Mouse (Mus musculus): Measurements from ENCODE around the gene Taar4. TPM values are rescaled to one million over a fixed set of nuclear protein-coding genes. Genes with fewer than 3 reads are reported as not detected.
A peak's percentile ranks its signal among the peaks of the same experiment; 100 is the strongest.

Taar4 gene
- total RNA-seq (2021), result not detected
- long read RNA-seq, experiment 1, result 0 reads
- long read RNA-seq, experiment 2, result 0 reads

DNA sequence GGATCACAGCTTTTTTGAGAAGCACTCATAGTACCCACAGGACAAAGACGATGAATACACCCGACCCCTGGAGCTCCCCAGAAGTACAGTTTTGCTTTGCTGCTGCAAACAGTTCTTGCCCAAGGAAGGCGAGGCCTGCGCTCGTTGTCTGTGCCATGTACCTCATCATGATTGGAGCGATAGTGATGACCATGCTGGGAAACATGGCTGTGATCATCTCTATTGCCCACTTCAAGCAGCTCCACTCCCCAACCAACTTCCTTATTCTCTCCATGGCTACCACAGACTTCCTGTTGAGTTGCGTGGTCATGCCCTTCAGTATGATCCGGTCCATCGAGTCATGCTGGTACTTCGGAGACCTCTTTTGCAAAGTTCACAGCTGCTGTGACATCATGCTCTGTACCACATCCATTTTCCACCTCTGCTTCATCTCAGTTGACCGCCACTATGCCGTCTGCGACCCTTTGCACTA, at the start of gene Taar4:
Gene Taar4 (plus strand): TSS at position 51 of the 472 bp plus-strand sequence.
- intact Hi-C loops (cut with DNase I), result no loop called here
- DNase-seq, result no peak

DNA sequence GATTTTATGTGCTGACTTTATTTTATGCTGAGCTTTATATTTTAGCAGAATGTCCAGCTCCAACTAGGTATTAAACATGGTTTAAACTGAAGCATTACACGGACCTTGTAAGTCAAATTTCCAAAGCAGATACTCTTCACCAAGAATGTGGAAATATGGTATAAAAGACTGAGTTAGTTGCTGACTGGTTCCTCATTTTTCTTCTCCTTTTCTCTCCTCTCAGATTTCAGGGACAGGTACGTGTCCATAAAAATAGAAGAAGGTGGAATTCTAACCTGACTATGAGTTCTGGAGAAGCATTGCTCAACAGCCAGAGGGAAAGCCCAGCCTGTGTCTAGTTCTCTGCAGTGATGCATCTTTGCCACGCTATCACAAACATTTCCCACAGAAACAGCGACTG, 40.2 kb upstream of the Taar4 start, which contains the start of gene Taar1:
Gene Taar1 (plus strand): TSS at position 301 of the 400 bp plus-strand sequence.
- no peak for DNase-seq
- intact Hi-C loops (cut with DNase I), result no loop called here

DNA sequence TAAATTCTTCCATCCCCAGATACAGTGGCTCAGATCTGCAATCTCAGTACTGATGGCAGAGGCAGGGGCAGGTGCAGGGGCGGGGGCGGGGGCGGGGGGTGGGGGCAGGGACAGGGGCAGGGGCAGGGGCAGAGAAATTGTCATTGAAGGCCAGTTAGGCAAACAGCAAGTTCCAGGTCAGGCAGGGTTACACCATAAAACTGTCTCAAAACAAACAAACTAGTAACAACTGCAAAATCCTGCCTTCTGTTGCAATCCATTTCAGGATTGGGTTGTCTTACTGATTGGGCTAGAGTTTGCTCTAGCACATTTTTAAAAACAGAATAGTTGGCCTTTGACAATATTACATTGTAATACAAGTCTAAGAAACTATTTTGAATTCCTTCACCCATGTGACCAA, 37.8 kb upstream of the Taar4 start:
- intact Hi-C loops (cut with DNase I), result no loop called here
- no peak for DNase-seq

DNA sequence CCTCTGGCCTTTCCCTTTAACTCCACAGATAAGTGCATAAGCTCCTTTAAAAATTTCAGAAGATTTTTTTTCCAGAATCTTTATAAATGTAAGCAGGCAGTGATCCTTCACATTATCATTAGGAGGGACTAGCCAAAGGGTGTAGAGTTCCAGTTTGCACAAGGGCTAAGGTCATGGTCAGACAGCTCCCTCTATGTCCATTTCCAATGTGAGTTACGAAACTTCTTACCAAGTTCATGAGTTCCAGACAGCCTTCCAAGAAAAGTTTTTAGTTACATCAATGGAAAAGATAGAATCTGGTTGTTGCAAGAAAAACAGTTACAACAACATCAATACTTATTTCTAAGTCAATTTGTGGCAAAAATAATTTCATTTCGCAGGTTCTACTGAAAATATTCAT, 36.4 kb upstream of the Taar4 start:
- intact Hi-C loops (cut with DNase I), result no loop called here
- no peak for DNase-seq

DNA sequence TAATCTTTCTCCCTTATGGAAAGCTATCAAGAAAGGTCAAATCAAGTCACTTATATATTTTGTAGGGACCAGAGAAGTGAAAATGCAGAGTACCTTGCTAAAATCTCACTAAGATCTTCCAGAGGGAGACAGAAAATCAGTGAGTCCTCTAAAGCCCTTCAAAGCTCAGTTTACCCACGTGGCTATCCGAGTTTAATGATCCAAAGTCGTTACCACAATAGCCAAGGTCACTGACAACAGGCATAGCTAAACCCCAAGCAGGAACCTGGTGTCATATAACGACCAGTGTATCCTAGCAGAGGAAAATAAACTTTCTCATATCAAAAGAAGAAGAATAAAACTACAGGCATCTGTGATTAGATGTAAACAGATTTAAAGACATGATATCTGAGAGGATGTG, 22.7 kb upstream of the Taar4 start:
- intact Hi-C loops (cut with DNase I), result no loop called here
- DNase-seq, result no peak

DNA sequence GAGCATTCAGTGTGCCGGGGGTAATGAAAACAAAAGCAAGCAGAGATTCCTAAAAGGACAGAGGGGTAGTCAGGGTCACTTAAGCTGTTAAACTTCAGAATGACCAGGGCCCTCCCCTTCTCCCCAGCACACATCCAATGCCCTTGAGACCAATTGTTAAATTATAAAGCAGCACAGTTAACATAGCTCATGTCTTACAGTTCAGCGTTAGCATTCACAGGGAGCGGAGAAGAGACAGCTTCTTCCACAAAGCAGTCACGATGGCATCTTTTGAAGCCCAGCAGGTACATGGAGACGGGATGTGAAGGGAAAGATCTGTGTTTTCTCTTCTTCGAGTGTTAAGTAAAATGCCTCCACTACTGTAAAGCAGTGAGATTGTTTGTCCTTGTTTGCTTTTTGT, 22.0 kb upstream of the Taar4 start, which contains the start of gene Taar2:
Gene Taar2 (plus strand): TSS at position 261 of the 400 bp plus-strand sequence.
- DNase-seq, result no peak
- intact Hi-C loops (cut with DNase I), result no loop called here

DNA sequence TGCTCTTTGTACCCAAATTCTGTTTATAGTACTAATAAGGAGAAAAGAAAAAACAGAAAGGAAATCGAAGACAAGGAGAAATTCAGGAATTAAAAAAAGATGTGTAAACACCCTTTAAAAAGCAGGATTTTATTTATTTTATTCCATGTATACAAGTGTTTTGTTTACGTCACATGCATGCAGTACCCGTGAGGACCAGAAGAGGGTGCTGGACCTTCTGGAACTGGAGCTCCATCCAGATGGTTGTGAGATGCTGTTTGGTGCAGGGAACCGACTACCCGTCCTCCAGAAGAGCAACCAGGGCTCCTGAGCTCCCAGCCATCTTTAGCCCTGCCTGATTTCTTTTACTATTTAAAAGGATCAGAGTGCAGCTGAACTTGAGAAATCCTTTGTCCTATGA, 17.8 kb upstream of the Taar4 start:
- intact Hi-C loops (cut with DNase I), result no loop called here

DNA sequence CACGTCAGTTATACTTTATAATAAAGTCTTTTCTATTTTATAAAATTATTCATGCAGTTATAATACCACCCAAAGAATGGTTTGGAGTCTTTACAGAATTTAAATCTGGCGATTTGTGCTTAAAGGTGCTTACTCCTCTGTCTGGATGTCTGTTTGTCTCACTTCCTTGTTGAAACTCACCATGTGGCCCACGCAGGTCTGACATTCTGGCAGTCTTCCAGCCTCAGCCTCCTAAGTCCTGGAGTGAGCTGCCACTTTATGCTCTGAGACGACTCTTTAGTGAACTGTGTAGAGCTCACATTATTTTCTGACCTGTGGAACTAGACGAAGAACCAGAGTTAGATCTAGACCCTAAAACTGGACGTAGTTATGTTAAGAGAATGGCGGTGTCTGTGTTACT, 12.3 kb upstream of the Taar4 start:
- no peak for DNase-seq
- intact Hi-C loops (cut with DNase I), result no loop called here

More for the DNA sequence above, 17.8 kb upstream of the Taar4 start:
- no peak for DNase-seq

DNA sequence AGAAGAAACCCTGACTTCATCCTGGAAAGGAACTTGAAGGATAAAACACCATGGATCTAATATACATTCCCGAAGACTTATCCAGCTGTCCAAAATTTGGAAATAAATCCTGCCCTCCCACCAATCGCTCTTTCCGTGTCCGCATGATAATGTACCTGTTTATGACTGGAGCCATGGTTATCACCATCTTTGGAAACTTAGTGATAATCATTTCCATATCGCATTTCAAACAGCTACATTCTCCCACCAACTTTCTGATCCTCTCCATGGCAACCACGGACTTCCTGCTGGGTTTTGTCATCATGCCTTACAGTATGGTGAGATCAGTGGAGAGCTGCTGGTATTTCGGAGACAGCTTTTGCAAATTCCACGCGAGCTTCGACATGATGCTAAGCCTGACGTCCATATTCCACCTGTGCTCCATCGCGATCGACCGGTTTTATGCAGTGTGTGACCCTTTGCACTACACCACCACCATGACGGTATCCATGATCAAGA, 10.7 kb upstream of the Taar4 start, which contains the start of gene Taar3:
Gene Taar3 (plus strand): TSS at position 51 of the 498 bp plus-strand sequence.
- intact Hi-C loops (cut with DNase I), result no loop called here
- DNase-seq, result no peak

DNA sequence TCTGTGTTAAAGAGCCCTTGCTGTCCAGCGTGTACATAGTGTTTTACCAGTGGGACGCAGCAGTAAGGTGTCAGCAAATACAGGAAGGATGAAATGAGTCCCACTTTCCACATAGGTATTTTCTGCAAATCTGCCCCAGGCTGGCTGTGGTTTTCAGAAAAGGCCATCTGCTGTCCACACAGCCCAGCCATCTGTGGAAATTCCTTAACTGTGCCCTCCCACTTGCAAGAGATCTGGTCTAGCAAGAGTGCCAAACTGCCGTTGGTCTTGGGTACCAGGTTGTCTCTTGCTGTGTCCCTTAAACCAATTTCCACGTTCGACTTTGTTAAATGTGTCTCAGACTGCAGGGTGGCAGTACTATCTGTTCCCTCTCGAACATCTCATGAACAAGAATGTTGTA, 8.6 kb upstream of the Taar4 start:
- intact Hi-C loops (cut with DNase I), result no loop called here
- no peak for DNase-seq

DNA sequence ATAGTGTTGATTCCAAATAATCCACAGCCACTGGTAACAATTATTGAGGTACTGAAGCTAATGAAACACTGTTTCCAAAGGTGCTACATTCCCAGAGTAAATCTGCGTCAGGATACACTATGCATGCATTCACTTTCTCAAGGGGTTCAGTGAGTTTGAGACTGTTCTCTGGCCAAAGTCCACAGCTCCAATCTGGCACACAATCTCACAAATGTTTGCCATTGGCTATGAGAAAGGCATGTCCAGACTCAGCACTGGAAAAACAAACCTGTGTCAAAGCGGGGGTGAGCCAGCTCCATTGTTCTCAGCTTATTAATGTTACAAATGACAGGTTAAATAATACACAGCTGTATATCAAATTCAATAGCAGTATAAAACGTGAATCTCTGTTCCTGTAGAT, 1.2 kb upstream of the Taar4 start:
- no peak for DNase-seq
- intact Hi-C loops (cut with DNase I), result no loop called here

DNA sequence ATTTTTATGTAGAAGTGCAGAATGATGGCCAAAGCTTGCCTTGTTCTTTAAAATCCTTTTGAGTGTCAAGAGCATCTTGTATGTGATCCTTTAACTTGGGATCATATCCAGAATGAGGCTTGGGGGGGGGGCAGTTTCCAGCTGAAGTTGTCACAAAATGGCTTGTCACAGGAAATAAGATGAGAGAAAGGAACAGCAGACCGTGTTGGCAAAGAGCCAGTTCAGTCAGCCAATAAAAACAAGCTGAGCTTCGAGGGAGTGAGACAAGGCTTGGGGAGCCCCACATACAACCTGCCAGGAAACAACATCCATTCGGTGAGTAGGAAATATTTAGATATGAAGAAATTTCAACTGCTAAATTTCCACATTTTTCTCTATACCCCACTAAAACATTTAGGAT, 3.1 kb downstream of the Taar4 start:
- DNase-seq, result peak in 1 of 2 experiments; percentile 18
- intact Hi-C loops (cut with DNase I), result no loop called here

DNA sequence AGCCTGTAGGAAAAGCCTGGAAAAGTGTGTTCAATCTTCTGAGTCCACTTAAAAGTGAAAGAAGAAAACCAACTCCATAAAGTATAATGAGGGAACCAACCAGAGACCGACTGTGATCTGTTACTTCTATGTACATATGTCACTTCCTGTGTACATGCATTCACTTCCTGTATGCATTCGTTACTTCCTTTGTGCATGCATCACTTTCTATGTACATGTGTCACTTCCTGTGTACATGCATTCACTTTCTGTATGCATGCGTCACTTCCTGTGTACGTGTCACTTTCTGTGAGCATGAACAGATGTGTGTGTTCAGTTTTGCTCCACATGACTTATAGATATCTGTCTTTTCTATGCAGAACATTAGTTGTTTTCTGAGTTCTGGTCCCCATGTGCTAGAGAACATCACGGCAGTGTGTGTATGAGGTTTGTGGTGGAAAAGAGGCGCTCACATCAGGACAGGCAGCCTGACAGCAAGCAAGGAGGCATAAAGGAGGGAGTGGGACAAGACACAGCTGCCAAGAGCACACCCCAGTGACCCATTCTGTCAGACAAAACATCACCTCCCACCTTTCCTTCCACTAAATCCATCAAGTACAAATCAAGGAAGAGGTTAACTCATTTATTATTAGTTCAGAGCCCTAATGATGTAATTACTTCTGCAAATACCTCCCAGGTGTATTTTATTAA, 4.8 kb downstream of the Taar4 start:
- intact Hi-C loops (cut with DNase I), result no loop called here
- no peak for DNase-seq

DNA sequence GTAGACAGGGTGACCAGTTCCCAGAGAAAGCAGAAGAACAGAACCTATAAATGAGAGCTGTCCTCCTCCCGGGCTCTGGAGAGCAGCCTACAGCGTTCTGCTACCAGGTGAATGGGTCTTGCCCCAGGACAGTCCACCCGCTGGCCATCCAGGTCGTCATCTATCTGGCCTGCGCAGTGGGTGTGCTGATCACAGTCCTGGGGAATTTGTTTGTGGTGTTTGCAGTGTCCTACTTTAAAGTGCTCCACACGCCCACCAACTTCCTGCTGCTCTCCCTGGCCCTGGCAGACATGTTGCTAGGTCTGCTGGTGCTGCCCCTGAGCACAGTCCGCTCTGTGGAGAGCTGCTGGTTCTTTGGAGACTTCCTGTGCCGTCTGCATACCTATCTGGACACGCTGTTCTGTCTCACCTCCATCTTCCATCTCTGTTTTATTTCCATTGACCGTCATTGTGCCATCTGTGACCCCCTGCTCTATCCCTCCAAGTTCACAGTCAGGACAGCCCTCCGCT, 10.4 kb downstream of the Taar4 start, which contains the start of gene Taar5:
Gene Taar5 (plus strand): TSS at position 51 of the 510 bp plus-strand sequence.
- intact Hi-C loops (cut with DNase I), result no loop called here
- no peak for DNase-seq

DNA sequence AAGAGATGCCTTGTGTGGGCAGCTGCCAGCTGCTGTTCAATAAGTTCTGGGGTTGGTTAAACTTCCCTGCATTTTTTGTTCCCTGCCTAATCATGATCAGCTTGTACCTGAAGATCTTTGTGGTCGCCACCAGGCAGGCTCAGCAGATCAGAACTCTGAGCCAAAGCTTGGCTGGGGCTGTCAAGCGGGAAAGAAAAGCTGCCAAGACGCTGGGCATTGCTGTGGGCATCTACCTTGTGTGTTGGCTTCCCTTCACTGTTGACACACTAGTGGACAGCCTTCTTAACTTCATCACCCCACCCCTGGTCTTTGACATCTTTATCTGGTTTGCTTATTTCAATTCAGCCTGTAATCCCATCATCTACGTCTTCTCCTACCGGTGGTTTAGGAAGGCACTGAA, 11.0 kb downstream of the Taar4 start:
- intact Hi-C loops (cut with DNase I), result no loop called here
- DNase-seq, result no peak

DNA sequence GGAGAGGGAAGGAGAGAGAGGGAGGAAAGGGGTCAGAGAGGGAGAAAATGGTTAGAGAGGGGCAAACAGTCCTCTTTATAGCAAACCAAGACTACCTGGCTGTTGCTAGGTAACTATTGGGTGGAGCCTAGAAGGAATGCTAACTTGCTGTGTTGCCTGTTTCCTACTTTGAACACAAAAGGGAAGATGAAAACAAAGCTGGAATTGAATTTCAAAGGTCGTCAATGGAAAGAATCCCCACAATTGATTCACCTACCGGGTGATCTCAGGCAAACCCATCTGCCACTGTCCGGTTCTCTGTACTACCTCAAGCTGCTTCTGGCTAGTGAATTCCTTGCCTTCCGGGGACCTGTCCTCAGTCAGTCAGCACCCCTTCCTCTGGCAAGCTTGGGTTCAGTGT, 17.7 kb downstream of the Taar4 start:
- intact Hi-C loops (cut with DNase I), result loop anchor here (2.0 to 5.0 kb wide), 4 partner anchors 103 to 321 kb away; no protein-coding TSS in a partner anchor
- DNase-seq, result no peak

DNA sequence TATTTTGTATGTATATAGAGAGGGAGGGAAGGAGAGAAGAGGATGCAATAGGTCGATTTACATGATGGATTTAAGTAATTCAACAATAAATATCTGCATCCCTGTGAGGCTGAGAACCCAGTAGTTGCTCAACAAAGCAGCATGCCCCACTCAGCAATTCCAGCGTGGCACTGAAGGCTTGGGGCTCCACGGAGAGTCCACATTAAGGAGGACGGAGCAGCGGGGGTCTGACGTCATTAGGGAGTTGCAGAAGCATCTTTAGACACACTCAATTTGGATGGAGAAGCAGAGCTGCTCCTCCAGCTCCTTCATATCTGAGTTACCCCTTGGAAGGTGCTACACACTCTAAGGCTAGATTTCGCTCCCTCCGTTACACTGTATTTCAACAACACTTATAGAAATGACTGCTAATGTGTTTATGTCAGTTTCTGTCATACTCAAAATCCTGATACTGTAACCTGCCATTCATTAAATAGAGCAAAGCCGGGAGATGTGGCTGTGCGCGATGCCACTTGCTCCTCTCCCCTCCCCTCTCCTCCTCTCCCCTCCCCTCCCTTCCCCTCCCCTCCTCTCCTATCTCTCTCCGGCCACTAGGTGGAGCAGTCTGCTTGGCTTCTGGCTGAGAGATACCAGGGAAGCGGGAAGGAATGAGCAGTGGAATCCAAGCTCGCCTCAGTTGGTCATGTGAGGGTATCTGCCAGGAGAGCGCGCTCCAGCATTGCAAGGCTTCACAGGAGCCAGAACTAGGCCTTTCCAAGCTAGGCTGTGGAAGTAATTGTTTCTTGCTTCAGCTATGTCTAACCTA, 18.8 kb downstream of the Taar4 start:
- intact Hi-C loops (cut with DNase I), result loop anchor here (2.0 to 5.0 kb wide), 4 partner anchors 102 to 320 kb away; no protein-coding TSS in a partner anchor
- DNase-seq, result peak; percentile 70 to 84

DNA sequence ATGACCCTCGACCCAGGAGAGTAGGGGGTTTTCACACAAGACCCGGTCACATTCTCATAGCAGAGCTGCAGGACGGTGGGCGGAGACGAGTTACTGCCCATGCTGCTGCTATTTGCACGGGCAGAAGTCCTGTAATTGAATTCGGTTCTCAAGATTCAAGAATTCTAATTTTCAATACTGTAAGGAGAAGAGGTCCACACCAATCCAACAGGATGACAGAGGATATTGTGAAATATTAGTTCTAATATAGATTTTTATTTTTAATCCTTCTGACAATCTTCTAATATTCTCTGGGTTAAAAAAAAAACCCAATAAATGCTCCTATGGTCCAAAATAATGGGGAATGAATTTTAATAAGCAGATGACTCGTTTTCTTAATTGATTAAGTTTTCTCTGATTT, 25.3 kb downstream of the Taar4 start, which contains the start of gene Taar6:
Gene Taar6 (minus strand): TSS at position 101 of the 400 bp plus-strand sequence.
- DNase-seq, result no peak
- intact Hi-C loops (cut with DNase I), result no loop called here

DNA sequence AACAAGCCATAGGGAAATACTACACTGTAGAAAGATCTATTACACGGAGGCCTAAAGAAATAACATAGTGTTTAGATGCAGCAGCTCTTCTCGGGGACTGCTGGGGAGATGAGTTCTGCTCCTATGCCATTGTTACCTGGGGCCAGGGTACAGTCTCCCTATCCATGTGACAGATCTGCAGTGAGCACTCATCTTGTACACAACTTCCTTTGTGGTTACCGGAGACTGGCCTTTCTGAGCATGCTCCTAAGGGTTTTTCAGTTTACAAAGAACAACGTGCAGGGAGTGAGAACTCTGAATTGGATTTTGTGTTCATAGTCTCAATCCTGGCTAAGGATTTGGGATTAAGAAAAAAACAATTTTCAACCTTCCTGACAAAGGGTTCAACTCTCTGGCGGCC, 26.1 kb downstream of the Taar4 start:
- intact Hi-C loops (cut with DNase I), result no loop called here
- DNase-seq, result no peak

DNA sequence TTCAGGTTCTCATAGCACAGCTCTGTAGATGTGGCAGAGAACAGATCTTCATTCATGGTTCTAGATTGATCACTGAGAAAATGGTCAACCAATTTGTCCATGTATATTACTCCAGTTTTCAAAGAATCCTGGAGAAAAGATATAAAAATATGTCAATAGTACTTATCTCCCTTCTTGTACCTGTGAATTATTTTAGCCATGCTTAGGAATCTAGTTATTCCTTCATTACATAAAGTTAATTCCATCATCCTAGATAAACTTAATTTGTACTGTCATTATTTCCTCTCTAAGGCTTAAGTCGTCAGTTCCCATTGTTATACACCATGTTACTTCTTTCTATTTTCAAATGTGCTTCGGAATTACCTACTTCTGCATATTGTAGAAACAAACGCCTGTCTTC, 33.1 kb downstream of the Taar4 start, which contains the start of gene Taar7a:
Gene Taar7a (minus strand): TSS at position 101 of the 400 bp plus-strand sequence.
- intact Hi-C loops (cut with DNase I), result no loop called here
- DNase-seq, result no peak

DNA sequence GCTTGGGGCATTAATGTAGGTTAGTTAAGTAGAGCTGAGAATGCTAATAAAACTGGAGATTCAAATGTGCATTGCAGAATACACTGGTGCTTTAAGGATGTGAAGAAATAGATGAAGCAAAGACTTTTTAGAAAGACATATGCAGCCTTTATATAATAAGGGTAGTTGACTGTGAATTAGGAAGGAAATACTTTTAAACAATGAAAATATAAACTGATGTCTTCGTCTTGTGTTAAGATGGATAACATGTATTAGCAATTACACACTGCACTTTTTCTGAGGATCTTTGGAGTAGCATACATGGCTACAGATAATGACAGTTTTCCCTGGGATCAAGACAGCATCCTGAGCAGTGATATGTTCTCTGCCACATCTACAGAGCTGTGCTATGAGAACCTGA, 39.3 kb downstream of the Taar4 start, which contains the start of gene Taar7b:
Gene Taar7b (plus strand): TSS at position 301 of the 400 bp plus-strand sequence.
- DNase-seq, result no peak
- intact Hi-C loops (cut with DNase I), result no loop called here
